Comparison of ENCODE assay signal across 10 mouse cellular contexts in the genomic region with DNA sequence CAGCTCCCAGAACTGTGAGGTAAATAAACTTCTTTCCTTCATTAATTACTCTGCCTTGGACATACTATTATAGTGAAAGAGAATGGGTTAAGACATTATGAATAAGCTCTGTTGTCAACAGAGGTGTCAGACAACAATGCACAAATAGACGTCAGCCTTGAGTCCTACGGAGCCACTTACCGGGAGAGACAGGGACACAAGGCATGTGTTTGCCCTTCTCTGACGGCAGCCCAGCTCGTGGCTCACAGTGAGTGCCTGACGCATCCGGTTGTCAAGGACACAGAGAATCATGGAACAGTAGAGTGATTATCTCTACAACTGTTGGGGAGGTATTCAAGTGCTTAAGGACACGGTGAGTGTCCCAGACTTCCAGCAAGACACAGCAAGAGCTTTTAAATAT. TPM values are rescaled to one million over a fixed set of nuclear protein-coding genes. Genes with fewer than 3 reads are reported as not detected.
DNase-seq lines count a peak whose midpoint lies in the region; ATAC-seq lines count a peak whose summit lies in the region.
"Had no signal": no experiment of that assay in that cellular context is flagged by ENCODE, and none has a peak within 500 bp of the region (broad histone marks: within the 10 kb centered on the region; RNA-seq: fewer than 3 reads in every experiment).

No protein-coding gene starts in this region.

- no peak overlapping the region for H3K27ac ChIP-seq in neural tube, embryonic 12.5 days
- H3K27ac ChIP-seq in neural tube, embryonic 15.5 days (replicated peaks), result no peak overlapping the region
- H3K27ac ChIP-seq in embryonic facial prominence, embryonic 10.5 days (replicated peaks), result no peak overlapping the region
- no peak overlapping the region for H3K27ac ChIP-seq in hindbrain, embryonic 15.5 days (replicated peaks)
- H3K27ac ChIP-seq in kidney, embryonic 14.5 days (ENCODE audit: low read depth, low read length), result no peak overlapping the region
- no peak overlapping the region for H3K27ac ChIP-seq in limb, embryonic 10.5 days

- H3K36me3 ChIP-seq in neural tube, embryonic 12.5 days, result no peaks in the 10 kb centered on the region
- peaks cover 4% of the 10 kb centered on the region; the same call in 1 of the 2 replicates for H3K36me3 ChIP-seq in neural tube, embryonic 15.5 days
- no peaks in the 10 kb centered on the region; the same call in 1 of the 2 replicates for H3K36me3 ChIP-seq in embryonic facial prominence, embryonic 10.5 days (replicated peaks)
- no peaks in the 10 kb centered on the region for H3K36me3 ChIP-seq in hindbrain, embryonic 15.5 days
- no peaks in the 10 kb centered on the region; the same call in 1 of the 2 replicates for H3K36me3 ChIP-seq in kidney, embryonic 14.5 days (ENCODE audit: control insufficient read depth, insufficient read depth, low read length)
- 0 out of 2 replicates have a peak, but pooled peaks cover 2% of the 10 kb centered on the region for H3K36me3 ChIP-seq in limb, embryonic 10.5 days

- no peak overlapping the region for H3K4me3 ChIP-seq in neural tube, embryonic 12.5 days
- H3K4me3 ChIP-seq in neural tube, embryonic 15.5 days (replicated peaks), result no peak overlapping the region
- no peak overlapping the region for H3K4me3 ChIP-seq in embryonic facial prominence, embryonic 10.5 days
- no peak overlapping the region for H3K4me3 ChIP-seq in hindbrain, embryonic 15.5 days
- no peak overlapping the region for H3K4me3 ChIP-seq in kidney, embryonic 14.5 days (ENCODE audit: low read length)
- no peak overlapping the region for H3K4me3 ChIP-seq in limb, embryonic 10.5 days
- H3K4me3 ChIP-seq: megakaryocyte, embryonic 14.5 days had no signal

- no peaks in the 10 kb centered on the region for H3K9me3 ChIP-seq in neural tube, embryonic 12.5 days
- no peaks in the 10 kb centered on the region for H3K9me3 ChIP-seq in neural tube, embryonic 15.5 days (replicated peaks)
- H3K9me3 ChIP-seq in embryonic facial prominence, embryonic 10.5 days, result no peaks in the 10 kb centered on the region
- H3K9me3 ChIP-seq in hindbrain, embryonic 15.5 days, result no peaks in the 10 kb centered on the region
- H3K9me3 ChIP-seq in kidney, embryonic 14.5 days (ENCODE audit: control insufficient read depth, low read length), result no peaks in the 10 kb centered on the region
- no peaks in the 10 kb centered on the region for H3K9me3 ChIP-seq in limb, embryonic 10.5 days (replicated peaks)
- H3K9me3 ChIP-seq: megakaryocyte, embryonic 14.5 days had no signal

- WGBS in neural tube, embryonic 12.5 days, result 34% methylated on average over 8 of the region's 8 CpGs
- 38% methylated on average over 8 of the region's 8 CpGs for WGBS in neural tube, embryonic 15.5 days
- WGBS in embryonic facial prominence, embryonic 10.5 days, result 37% methylated on average over 8 of the region's 8 CpGs
- 43% methylated on average over 8 of the region's 8 CpGs for WGBS in hindbrain, embryonic 15.5 days
- 83% methylated on average over 8 of the region's 8 CpGs for WGBS in kidney, embryonic 14.5 days
- 83% methylated on average over 8 of the region's 8 CpGs for WGBS in limb, embryonic 10.5 days

- H3K4me1 ChIP-seq in neural tube, embryonic 12.5 days, result no peaks in the 10 kb centered on the region
- H3K4me1 ChIP-seq in neural tube, embryonic 15.5 days, result no peaks in the 10 kb centered on the region
- no peaks in the 10 kb centered on the region for H3K4me1 ChIP-seq in embryonic facial prominence, embryonic 10.5 days
- H3K4me1 ChIP-seq in hindbrain, embryonic 15.5 days (replicated peaks), result no peaks in the 10 kb centered on the region
- no peaks in the 10 kb centered on the region for H3K4me1 ChIP-seq in kidney, embryonic 14.5 days (ENCODE audit: control insufficient read depth, insufficient read depth, low read length)
- no peaks in the 10 kb centered on the region for H3K4me1 ChIP-seq in limb, embryonic 10.5 days

- H3K4me2 ChIP-seq in neural tube, embryonic 12.5 days (replicated peaks), result no peak overlapping the region
- no peak overlapping the region for H3K4me2 ChIP-seq in neural tube, embryonic 15.5 days
- H3K4me2 ChIP-seq in hindbrain, embryonic 15.5 days, result no peak overlapping the region
- no peak overlapping the region for H3K4me2 ChIP-seq in kidney, embryonic 14.5 days (replicated peaks; ENCODE audit: low read depth, low read length)

- no peak overlapping the region for H3K9ac ChIP-seq in neural tube, embryonic 12.5 days
- no peak overlapping the region for H3K9ac ChIP-seq in neural tube, embryonic 15.5 days (replicated peaks)
- H3K9ac ChIP-seq in hindbrain, embryonic 15.5 days, result no peak overlapping the region
- H3K9ac ChIP-seq in kidney, embryonic 14.5 days (ENCODE audit: low read depth, low read length), result no peak overlapping the region

- ATAC-seq in neural tube, embryonic 12.5 days (ENCODE audit: low FRiP score, low read depth), result peak; percentile 76
- no peak for ATAC-seq in neural tube, embryonic 15.5 days (ENCODE audit: low FRiP score)
- peak; percentile 30; the same call in 1 of the 2 replicates for ATAC-seq in hindbrain, embryonic 15.5 days (ENCODE audit: low FRiP score, low read depth)
- no peak for ATAC-seq in kidney, embryonic 14.5 days (ENCODE audit: low FRiP score, low TSS enrichment)

- peak; percentile 10 for DNase-seq in embryonic facial prominence, embryonic 10.5 days (ENCODE audit: low spot score)
- peak; percentile 12 for DNase-seq in retina, embryonic 14.5 days (ENCODE audit: low spot score)
- no peak for DNase-seq in left cerebral cortex, postnatal 25 days (ENCODE audit: low spot score in 2 of 2)
- DNase-seq in limb, embryonic 10.5 days (ENCODE audit: low spot score), result no peak
- DNase-seq: kidney, postnatal 4 days had no signal

- intact Hi-C loops in left cerebral cortex, postnatal 25 days (cut with DNase I), result no loop called here

- no peaks in the 10 kb centered on the region for H3K27me3 ChIP-seq in neural tube, embryonic 12.5 days (replicated peaks)
- H3K27me3 ChIP-seq in neural tube, embryonic 15.5 days (replicated peaks), result no peaks in the 10 kb centered on the region
- H3K27me3 ChIP-seq in embryonic facial prominence, embryonic 10.5 days (replicated peaks; ENCODE audit: low read depth, poor library complexity, severe bottlenecking), result peaks cover 13% of the 10 kb centered on the region; the same call in 1 of the 2 replicates
- H3K27me3 ChIP-seq in hindbrain, embryonic 15.5 days, result no peaks in the 10 kb centered on the region
- H3K27me3 ChIP-seq in kidney, embryonic 14.5 days (ENCODE audit: control insufficient read depth, insufficient read depth, low read length), result no peaks in the 10 kb centered on the region
- peaks cover 25% of the 10 kb centered on the region; the same call in 1 of the 2 replicates for H3K27me3 ChIP-seq in limb, embryonic 10.5 days (ENCODE audit: low read depth, poor library complexity, severe bottlenecking)

RNA-seq across cellular contexts. Expression of a gene that starts 57.8 kb away (rescaled TPM):
- 45.9 and 50.2 TPM in 2 replicates for polyA plus RNA-seq in neural tube, embryonic 12.5 days (2016; fragmentation: Nextera tagmentation; extraction: Ambion mirVana)
- 91.7 and 98.4 TPM in 2 replicates for polyA plus RNA-seq in neural tube, embryonic 15.5 days (2015; fragmentation: Nextera tagmentation; extraction: Ambion mirVana)
- 18.9 and 19.3 TPM in 2 replicates for polyA plus RNA-seq in embryonic facial prominence, embryonic 10.5 days (2016; fragmentation: Nextera tagmentation; extraction: Ambion mirVana)
- 85.2 and 86.4 TPM in 2 replicates for polyA plus RNA-seq in hindbrain, embryonic 15.5 days (2015; fragmentation: Nextera tagmentation; extraction: Ambion mirVana)
- 19.9 and 21.1 TPM in 2 replicates for polyA plus RNA-seq in kidney, embryonic 14.5 days (2014; fragmentation: Nextera tagmentation; extraction: Ambion mirVana)
- total RNA-seq in left cerebral cortex, postnatal 25 days (2021), result 10 to 100 TPM; 65.1 to 66.2 TPM
- polyA plus RNA-seq in limb, embryonic 10.5 days (2016; fragmentation: Nextera tagmentation; extraction: Ambion mirVana), result 19.0 and 23.0 TPM in 2 replicates

Comparison
In these comparisons a context has a peak if more than half of its experiments do, and no peak if none do; other contexts are left out.
1. ATAC-seq: peak in neural tube, embryonic 12.5 days (single experiment) and hindbrain, embryonic 15.5 days (single experiment); none in neural tube, embryonic 15.5 days (single experiment) and kidney, embryonic 14.5 days (single experiment).
2. DNase-seq: peak in embryonic facial prominence, embryonic 10.5 days (single experiment) and retina, embryonic 14.5 days (single experiment); none in left cerebral cortex, postnatal 25 days (0 of 2) and limb, embryonic 10.5 days (single experiment).